Mouse (Mus musculus) liver, adult 2 months (tissue): ENCODE measurements around the gene Il11ra1.

Experiments
- CTCF ChIP-seq: fragments of 200-500 bp; IDR thresholded peaks from 2 replicates; pipeline ENCODE4 v1.5.1; 2011; ENCODE audit warnings: low read depth, low read length, control low read depth
- POLR2A ChIP-seq: fragments of 200-500 bp; IDR thresholded peaks from 2 replicates; pipeline ENCODE4 v1.6.1; 2011; ENCODE audit warnings: low read length, control low read depth; ENCODE audit not compliant: insufficient read depth; ENCODE audit errors: extremely low read depth

GRCm38 (mm10) chr4:41759206-41759605 lies 59.4 kb downstream of the Il11ra1 start:
- TF ChIP-seq CTCF (peak; percentile 28), POLR2A (no peak)
